Mouse (Mus musculus) ES-E14 (cell line): ENCODE measurements at regions not wholly inside any gene's neighbourhood (a gene's known extent, or its start where the extent isn't known, plus 50 kb on each side); places are given as distances from the start of the nearest gene placed in this dataset.

Source experiments
- CHD2 ChIP-seq: IDR thresholded peaks from 2 replicates; pipeline ENCODE4 v1.6.1; 2014; ENCODE audit warnings: mild to moderate bottlenecking, low read depth, low read length, inconsistent platforms
- HCFC1 ChIP-seq: IDR thresholded peaks from 2 replicates; pipeline ENCODE4 v1.6.1; 2012; ENCODE audit warnings: low read length, inconsistent platforms, borderline replicate concordance; ENCODE audit not compliant: insufficient read depth
- MAFK ChIP-seq: IDR thresholded peaks from 2 replicates; pipeline ENCODE4 v1.6.1; 2014; ENCODE audit warnings: mild to moderate bottlenecking, low read depth, low read length, inconsistent platforms; ENCODE audit not compliant: insufficient read depth
- ZC3H11A ChIP-seq: IDR thresholded peaks from 2 replicates; pipeline ENCODE4 v1.6.1; 2012; ENCODE audit warnings: low read depth, mild to moderate bottlenecking, inconsistent platforms, low read length, borderline replicate concordance
- ZNF384 ChIP-seq: IDR thresholded peaks from 2 replicates; pipeline ENCODE4 v1.6.1; 2012; ENCODE audit warnings: low read depth, low read length, inconsistent platforms

GRCm38 (mm10) chr12:13729901-13730637, 421.8 kb downstream of the Fam84a start:
- TF ChIP-seq MAFK: no peak
- TF ChIP-seq ZNF384: no peak
- TF ChIP-seq CHD2: no peak
- TF ChIP-seq HCFC1: no peak
- no peak for TF ChIP-seq ZC3H11A
